In the genomic region with DNA sequence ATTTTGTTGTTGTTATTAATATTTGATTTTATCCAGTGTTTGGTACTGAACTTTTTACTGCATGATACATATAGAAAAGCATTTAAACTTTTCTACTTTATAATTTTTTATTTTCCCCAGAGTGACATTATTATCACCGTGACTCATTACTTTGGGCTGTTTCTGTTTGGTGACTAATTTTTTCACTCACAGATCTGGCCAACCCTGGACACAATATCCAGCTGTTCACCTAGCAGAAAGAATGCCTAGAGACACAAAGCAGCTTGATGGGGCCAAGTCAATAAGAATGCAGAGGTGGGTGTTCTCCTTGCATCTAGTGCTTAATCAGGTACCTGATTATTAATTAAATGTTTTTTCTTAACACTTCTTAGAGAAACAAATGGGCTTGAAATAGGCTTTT, we compare ENCODE assay signal across 18 mouse cellular contexts.
"Had no signal": no experiment of that assay in that cellular context is flagged by ENCODE, and none has a peak within 500 bp of the region (broad histone marks: within the 10 kb centered on the region; RNA-seq: fewer than 3 reads in every experiment).

No protein-coding gene starts in this region.

- H3K4me2 ChIP-seq: lung, embryonic 14.5 days; midbrain, embryonic 12.5 days; neural tube, embryonic 13.5 days; neural tube, embryonic 15.5 days had no signal

- H3K4me1 ChIP-seq: midbrain, embryonic 10.5 days; midbrain, embryonic 12.5 days; neural tube, embryonic 13.5 days; neural tube, embryonic 15.5 days had no signal

- H3K27ac ChIP-seq: midbrain, embryonic 10.5 days; midbrain, embryonic 12.5 days; neural tube, embryonic 13.5 days; neural tube, embryonic 15.5 days had no signal

- H3K9ac ChIP-seq: lung, embryonic 14.5 days; midbrain, embryonic 12.5 days; neural tube, embryonic 13.5 days; neural tube, embryonic 15.5 days had no signal

- H3K36me3 ChIP-seq: midbrain, embryonic 10.5 days; midbrain, embryonic 12.5 days; neural tube, embryonic 13.5 days; neural tube, embryonic 15.5 days had no signal

- H3K4me3 ChIP-seq: midbrain, embryonic 10.5 days; midbrain, embryonic 12.5 days; myocyte; neural tube, embryonic 13.5 days; neural tube, embryonic 15.5 days had no signal

- H3K9me3 ChIP-seq: midbrain, embryonic 10.5 days; midbrain, embryonic 12.5 days; neural tube, embryonic 13.5 days; neural tube, embryonic 15.5 days had no signal

- H3K27me3 ChIP-seq: midbrain, embryonic 12.5 days; neural tube, embryonic 13.5 days; neural tube, embryonic 15.5 days had no signal

- DNase-seq: lung, embryonic 14.5 days; lung, postnatal 10 days; lung, postnatal 4 days; midbrain, embryonic 14.5 days; retina, postnatal 1 day; right cerebral cortex, adult 18-20 months; right cerebral cortex, postnatal 25 days; right cerebral cortex, postnatal 4 days; spleen, adult 18-20 months; thymus, adult 18-20 months; thymus, postnatal 14 days; thymus, postnatal 36 days had no signal

- ATAC-seq: midbrain, embryonic 16.5 days had no signal
